Mouse (Mus musculus): ENCODE data around the gene Usp53.

DNA sequence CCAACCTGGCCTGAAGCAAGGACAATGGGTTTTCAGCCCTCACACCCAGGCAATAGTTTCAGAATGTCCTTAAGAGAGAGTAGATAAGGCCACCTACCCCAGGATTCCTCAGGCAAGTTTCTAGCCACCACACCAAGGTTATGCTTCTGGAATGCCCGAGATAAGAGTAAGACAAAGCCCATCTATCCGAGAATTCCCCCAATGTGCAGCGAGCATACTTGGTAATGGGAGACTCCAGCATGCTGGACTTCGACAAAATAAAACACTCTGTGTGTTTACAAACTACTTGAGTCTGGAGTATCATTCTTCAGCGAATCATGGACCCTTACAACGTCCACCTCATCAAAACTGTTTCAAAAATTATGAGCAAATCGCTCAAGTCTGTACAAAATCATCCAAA is 61.2 kb downstream of the Usp53 start:
- no peak for TF ChIP-seq CTCF (IDR thresholded peaks at IDR 0.05)
- TF ChIP-seq EP300 (IDR thresholded peaks at IDR 0.05) = no peak

Data from lung, postnatal 0 days (tissue).